Mouse (Mus musculus): ENCODE data around the gene Zfp692. TPM values are rescaled to one million over a fixed set of nuclear protein-coding genes. Genes with fewer than 3 reads are reported as not detected.
"Not testable (repeated sequence)": the region's sequence is repeated elsewhere in the genome, so short reads cannot be mapped to it uniquely, and the experiment has no call there.

Zfp692 gene
- total and polyA plus RNA-seq, 3 experiments: 25.7 to 38.0 TPM; not detected in 1

GRCm38 (mm10) chr11:58303594-58303993 lies 3.3 kb upstream of the Zfp692 start:
- Histone ChIP-seq H3K4me3 (ENCODE audit: control insufficient read depth in 1 of 2, insufficient read depth in 1 of 2, low read depth in 2 of 2, low read length in 2 of 2) (peak overlapping the region; percentile 30 to 54; a peak in 2 of 4 replicates), H3K9ac (ENCODE audit: control insufficient read depth, low read depth, low read length, poor library complexity, severe bottlenecking) (no peak overlapping the region), H3K9me3 (replicated peaks; ENCODE audit: insufficient read depth, low read length) (no peaks in the 10 kb centered on the region), H3K36me3 (ENCODE audit: control insufficient read depth in 1 of 2, insufficient read depth in 2 of 2, low read length in 2 of 2) (peaks cover 0 to 15% of the 10 kb centered on the region in 2 experiments; a peak in 2 of 4 replicates), H3K27ac (ENCODE audit: control insufficient read depth, low read depth, low read length) (no peak overlapping the region), H3K27me3 (ENCODE audit: control insufficient read depth in 1 of 2, insufficient read depth in 2 of 2, low read length in 2 of 2) (no peaks in the 10 kb centered on the region), H3K4me1 (ENCODE audit: control insufficient read depth in 1 of 2, insufficient read depth in 2 of 2, low read length in 2 of 2) (peaks cover 0 to 15% of the 10 kb centered on the region in 2 experiments; a peak in 3 of 4 replicates), H3K79me2 (ENCODE audit: control insufficient read depth, insufficient read depth, low read length, poor library complexity) (peaks cover 7% of the 10 kb centered on the region; the same call in 1 of the 2 replicates)
- TF ChIP-seq ELF1 (IDR thresholded peaks at IDR 0.05; ENCODE audit: low read depth, low read length) (no peak), SMC3 (IDR thresholded peaks at IDR 0.05; ENCODE audit: low read depth, low read length) (no peak), NELFE (IDR thresholded peaks at IDR 0.05; ENCODE audit: low read depth, low read length) (no peak)
- peak; percentile 32 for DNase-seq (ENCODE audit: low read depth, low spot score)

DNA sequence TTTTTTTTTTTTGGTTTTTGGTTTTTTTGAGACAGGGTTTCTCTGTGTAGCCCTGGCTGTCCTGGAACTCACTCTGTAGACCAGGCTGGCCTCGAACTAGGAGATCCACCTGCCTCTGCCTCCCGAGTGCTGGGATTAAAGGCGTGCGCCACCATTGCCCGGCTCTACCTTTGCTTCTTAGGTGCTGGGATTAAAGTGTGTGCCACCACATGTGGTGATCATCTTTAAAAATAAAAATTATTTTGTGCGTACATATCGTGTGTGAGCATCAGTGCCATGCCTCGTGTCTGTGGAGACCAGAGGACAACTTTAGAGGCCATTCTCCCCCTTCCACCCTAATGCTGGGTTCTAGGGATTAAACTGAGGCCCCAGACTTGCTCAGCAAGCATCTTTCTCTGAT lies 1.6 kb upstream of the Zfp692 start:
- H3K27me3 ChIP-seq (ENCODE audit: control insufficient read depth in 1 of 2, insufficient read depth in 2 of 2, low read length in 2 of 2); H3K9me3 ChIP-seq (replicated peaks; ENCODE audit: insufficient read depth, low read length); H3K79me2 ChIP-seq (ENCODE audit: control insufficient read depth, insufficient read depth, low read length, poor library complexity); DNase-seq (ENCODE audit: low read depth, low spot score); H3K27ac ChIP-seq (ENCODE audit: control insufficient read depth, low read depth, low read length); H3K4me3 ChIP-seq (ENCODE audit: control insufficient read depth in 1 of 2, insufficient read depth in 1 of 2, low read depth in 2 of 2, low read length in 2 of 2); H3K9ac ChIP-seq (ENCODE audit: control insufficient read depth, low read depth, low read length, poor library complexity, severe bottlenecking): not testable (repeated sequence)
- peaks cover 0 to 15% of the 10 kb centered on the region in 2 experiments; a peak in 3 of 4 replicates for H3K4me1 ChIP-seq (ENCODE audit: control insufficient read depth in 1 of 2, insufficient read depth in 2 of 2, low read length in 2 of 2)
- H3K36me3 ChIP-seq (ENCODE audit: control insufficient read depth in 1 of 2, insufficient read depth in 2 of 2, low read length in 2 of 2): peaks cover 0 to 15% of the 10 kb centered on the region in 2 experiments; a peak in 2 of 4 replicates
- TF ChIP-seq TBP (IDR thresholded peaks at IDR 0.05; ENCODE audit: low read depth, low read length): peak; percentile 52; the same call in 1 of the 2 replicates

DNA sequence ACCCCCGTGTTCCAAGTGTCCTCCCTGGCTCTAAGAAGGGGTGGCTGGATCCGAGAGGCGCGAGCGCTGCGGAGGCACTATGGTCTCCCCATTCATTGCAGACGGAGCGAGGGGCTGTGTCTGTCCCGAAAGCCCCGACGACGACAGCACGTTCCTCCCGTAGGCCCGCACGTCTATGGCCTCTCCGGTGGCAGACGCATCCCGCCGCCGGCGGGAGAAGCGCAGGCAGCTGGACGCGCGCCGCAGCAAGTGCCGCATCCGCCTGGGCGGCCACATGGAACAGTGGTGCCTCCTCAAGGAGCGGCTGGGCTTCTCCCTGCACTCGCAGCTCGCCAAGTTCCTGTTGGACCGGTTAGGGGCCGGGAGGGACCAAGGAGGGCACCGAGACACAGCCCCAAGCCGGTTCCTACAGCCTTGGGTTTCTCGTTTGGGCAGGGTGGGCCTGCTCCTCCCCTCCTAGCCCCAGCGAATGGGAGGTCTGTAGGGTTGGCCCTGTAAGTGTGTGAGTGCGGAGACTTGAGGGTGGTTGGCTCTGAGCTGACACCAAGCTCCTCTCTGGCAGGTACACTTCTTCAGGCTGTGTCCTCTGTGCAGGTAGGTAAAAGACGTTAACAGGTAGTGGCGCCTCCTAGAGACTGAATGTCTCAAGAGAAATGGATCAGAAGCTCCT lies 677 bp downstream of the Zfp692 start:
- H3K36me3 ChIP-seq (ENCODE audit: control insufficient read depth in 1 of 2, insufficient read depth in 2 of 2, low read length in 2 of 2): peaks cover 0 to 9% of the 10 kb centered on the region in 2 experiments; a peak in 2 of 4 replicates
- no peak for TF ChIP-seq MAFK (IDR thresholded peaks at IDR 0.05; ENCODE audit: borderline replicate concordance, low read depth, low read length)
- no peak for TF ChIP-seq TBP (IDR thresholded peaks at IDR 0.05; ENCODE audit: low read depth, low read length)
- TF ChIP-seq HCFC1 (IDR thresholded peaks at IDR 0.05; ENCODE audit: low read depth, low read length): no peak; the same call in 1 of the 2 replicates
- TF ChIP-seq POLR2AphosphoS2 (IDR thresholded peaks at IDR 0.05; ENCODE audit: low read length): peak; percentile 26; the same call in 1 of the 2 replicates
- no peak for TF ChIP-seq TAL1 (IDR thresholded peaks at IDR 0.05; ENCODE audit: low read length)
- TF ChIP-seq SIN3A (IDR thresholded peaks at IDR 0.05; ENCODE audit: low read length): peak; percentile 51
- TF ChIP-seq TCF12 (IDR thresholded peaks at IDR 0.05; ENCODE audit: low read depth, low read length): peak; percentile 41; the same call in 1 of the 2 replicates
- no peak for TF ChIP-seq ELF1 (IDR thresholded peaks at IDR 0.05; ENCODE audit: low read depth, low read length)
- no peak for TF ChIP-seq NRF1 (IDR thresholded peaks at IDR 0.05; ENCODE audit: insufficient read depth, low read depth, low read length, poor library complexity, severe bottlenecking)
- no peak for TF ChIP-seq USF2 (IDR thresholded peaks at IDR 0.05; ENCODE audit: borderline replicate concordance in 1 of 2, insufficient read depth in 1 of 2, low read depth in 1 of 2, low read length in 2 of 2)
- no peak; the same call in 1 of the 2 replicates for TF ChIP-seq KAT2A (conservative IDR thresholded peaks at IDR 0.05; ENCODE audit: low read depth, low read length)
- no peak for TF ChIP-seq E2F4 (IDR thresholded peaks at IDR 0.05; ENCODE audit: borderline replicate concordance, low read depth, low read length)
- no peak for TF ChIP-seq MXI1 (IDR thresholded peaks at IDR 0.05; ENCODE audit: low read depth, low read length)
- no peak; the same call in 1 of the 2 replicates for TF ChIP-seq RCOR1 (IDR thresholded peaks at IDR 0.05; ENCODE audit: low read depth, low read length)
- peak; percentile 69 to 71 for TF ChIP-seq POLR2A (IDR thresholded peaks at IDR 0.05; ENCODE audit: control insufficient read depth in 1 of 2, insufficient read depth in 1 of 2, low read depth in 1 of 2, low read length in 2 of 2, poor library complexity in 1 of 2)
- 0 out of 2 replicates have a peak, but pooled peaks have one; percentile 9 for TF ChIP-seq ETS1 (IDR thresholded peaks at IDR 0.05; ENCODE audit: low read depth, low read length)
- TF ChIP-seq ZKSCAN1 (IDR thresholded peaks at IDR 0.05; ENCODE audit: low read depth, low read length): no peak
- TF ChIP-seq MYC (IDR thresholded peaks at IDR 0.05; ENCODE audit: low read depth, low read length): no peak
- no peak for TF ChIP-seq RAD21 (IDR thresholded peaks at IDR 0.05; ENCODE audit: low read depth, low read length)
- peak; percentile 69 for TF ChIP-seq UBTF (IDR thresholded peaks at IDR 0.05; ENCODE audit: borderline replicate concordance, insufficient read depth, low read depth, low read length)
- TF ChIP-seq BHLHE40 (IDR thresholded peaks at IDR 0.05; ENCODE audit: borderline replicate concordance, low read depth, low read length): no peak

More for the DNA sequence above, 677 bp downstream of the Zfp692 start:
- H3K27ac ChIP-seq (ENCODE audit: control insufficient read depth, low read depth, low read length): peak overlapping the region; percentile 60
- H3K27me3 ChIP-seq (ENCODE audit: control insufficient read depth in 1 of 2, insufficient read depth in 2 of 2, low read length in 2 of 2): no peaks in the 10 kb centered on the region
- peak; percentile 90 for DNase-seq (ENCODE audit: low read depth, low spot score)
- H3K79me2 ChIP-seq (ENCODE audit: control insufficient read depth, insufficient read depth, low read length, poor library complexity): peaks cover 7% of the 10 kb centered on the region; the same call in 1 of the 2 replicates
- H3K4me3 ChIP-seq (ENCODE audit: control insufficient read depth in 1 of 2, insufficient read depth in 1 of 2, low read depth in 2 of 2, low read length in 2 of 2): peak overlapping the region; percentile 78 to 84
- H3K9me3 ChIP-seq (replicated peaks; ENCODE audit: insufficient read depth, low read length): no peaks in the 10 kb centered on the region
- peak overlapping the region; percentile 87 for H3K9ac ChIP-seq (ENCODE audit: control insufficient read depth, low read depth, low read length, poor library complexity, severe bottlenecking)
- peaks cover 0 to 15% of the 10 kb centered on the region in 2 experiments; a peak in 3 of 4 replicates for H3K4me1 ChIP-seq (ENCODE audit: control insufficient read depth in 1 of 2, insufficient read depth in 2 of 2, low read length in 2 of 2)

Measured in MEL (cell line).